Mouse (Mus musculus) adrenal gland, postnatal 14 days (tissue): ENCODE results near the gene Tenm2. TPM values are rescaled to one million over a fixed set of nuclear protein-coding genes. Genes with fewer than 3 reads are reported as not detected.

ENCODE experiments used
- DNase-seq: peaks from one replicate; pipeline ENCODE4 v3.0.0; 2021; ENCODE audit warnings: mixed read lengths
- total RNA-seq: library from RNA; stranded (reverse); gene quantifications from 2 replicates; pipeline ENCODE4 v1.2.3, GENCODE M21; 2021

Gene Tenm2
- total RNA-seq, 1 experiment from 2014 or later, result 0.41 TPM

GRCm38 (mm10) chr11:36269945-36270344 lies 965.8 kb downstream of the Tenm2 start:
- DNase-seq, result no peak

- peak; percentile 67 for DNase-seq
These were observed 970.8 kb downstream of the Tenm2 start for GRCm38 (mm10) chr11:36264776-36265466.

GRCm38 (mm10) chr11:36263840-36264239 lies 971.9 kb downstream of the Tenm2 start:
- DNase-seq, result no peak

- DNase-seq, result no peak
These were observed 978.6 kb downstream of the Tenm2 start for GRCm38 (mm10) chr11:36257187-36257586.

GRCm38 (mm10) chr11:36256747-36257146 lies 979.0 kb downstream of the Tenm2 start:
- DNase-seq, result no peak

- no peak for DNase-seq
These were observed 981.7 kb downstream of the Tenm2 start for GRCm38 (mm10) chr11:36254019-36254418.

- no peak for DNase-seq
These were observed 985.7 kb downstream of the Tenm2 start for GRCm38 (mm10) chr11:36250111-36250510.

- no peak for DNase-seq
These were observed 989.6 kb downstream of the Tenm2 start for GRCm38 (mm10) chr11:36246152-36246551.

- DNase-seq, result no peak
These were observed 991.3 kb downstream of the Tenm2 start for GRCm38 (mm10) chr11:36244491-36244882.

GRCm38 (mm10) chr11:36243747-36244490 lies 991.8 kb downstream of the Tenm2 start:
- peak; percentile 13 for DNase-seq

GRCm38 (mm10) chr11:36238890-36239289 lies 996.9 kb downstream of the Tenm2 start:
- no peak for DNase-seq

GRCm38 (mm10) chr11:36228654-36229053 lies 1007.1 kb downstream of the Tenm2 start:
- DNase-seq, result no peak

- DNase-seq, result no peak
These were observed 1007.6 kb downstream of the Tenm2 start for GRCm38 (mm10) chr11:36228196-36228595.

- no peak for DNase-seq
These were observed 1009.7 kb downstream of the Tenm2 start for GRCm38 (mm10) chr11:36226061-36226460.

GRCm38 (mm10) chr11:36223716-36224439 lies 1011.9 kb downstream of the Tenm2 start:
- DNase-seq, result no peak

GRCm38 (mm10) chr11:36222071-36222470 lies 1013.7 kb downstream of the Tenm2 start:
- DNase-seq, result no peak

- DNase-seq, result peak; percentile 86
These were observed 1014.3 kb downstream of the Tenm2 start for GRCm38 (mm10) chr11:36221271-36221975.

- peak; percentile 5 for DNase-seq
These were observed 1015.1 kb downstream of the Tenm2 start for GRCm38 (mm10) chr11:36220651-36221050.

GRCm38 (mm10) chr11:36219586-36219985 lies 1016.2 kb downstream of the Tenm2 start:
- no peak for DNase-seq

GRCm38 (mm10) chr11:36214589-36214988 lies 1021.2 kb downstream of the Tenm2 start:
- DNase-seq, result no peak

- no peak for DNase-seq
These were observed 1031.4 kb downstream of the Tenm2 start for GRCm38 (mm10) chr11:36204381-36204780.

- no peak for DNase-seq
These were observed 1031.9 kb downstream of the Tenm2 start for GRCm38 (mm10) chr11:36203896-36204295.
